ENCODE assay signal across 10 mouse cellular contexts in genomic region chr17:57148994-57149803, GRCm38 (mm10). TPM values are rescaled to one million over a fixed set of nuclear protein-coding genes. Genes with fewer than 3 reads are reported as not detected.
DNase-seq lines count a peak whose midpoint lies in the region; ATAC-seq and TF ChIP-seq lines count a peak whose summit lies in the region.
"Had no signal": no experiment of that assay in that cellular context is flagged by ENCODE, and none has a peak within 500 bp of the region (broad histone marks: within the 10 kb centered on the region; RNA-seq: fewer than 3 reads in every experiment).

Gene Cd70 (minus strand): TSS chr17:57149777.

- dilution Hi-C loops in CH12.LX (cut with MboI; ENCODE audit: extremely low pct_ligation_motif_present, extremely low pct_unique_long_range_greater_than_20kb, low sequenced_read_pairs), result no loop called here

- peak within 1 kb of the TSS; percentile 36 for H3K4me3 ChIP-seq in heart, embryonic 15.5 days
- peak within 1 kb of the TSS; percentile 85 to 90 (median 85) for H3K4me3 ChIP-seq in CH12.LX (replicated peaks in 1 of 3; ENCODE audit: low read depth in 2 of 3, low read length in 2 of 3, poor library complexity in 1 of 3)
- peak within 1 kb of the TSS; percentile 25 for H3K4me3 ChIP-seq in intestine, embryonic 16.5 days (ENCODE audit: low read length)

- H3K4me2 ChIP-seq in heart, embryonic 15.5 days, result peak within 1 kb of the TSS; percentile 57
- H3K4me2 ChIP-seq in CH12.LX (ENCODE audit: insufficient read depth, low read depth, poor library complexity, severe bottlenecking), result peak within 1 kb of the TSS; percentile 96; the same call in 1 of the 2 replicates
- peak within 1 kb of the TSS; percentile 41 for H3K4me2 ChIP-seq in intestine, embryonic 16.5 days (ENCODE audit: low read depth, low read length)

- peaks cover 50% of the 10 kb centered on the region for H3K79me2 ChIP-seq in CH12.LX (replicated peaks; ENCODE audit: control insufficient read depth, extremely low read depth, insufficient read depth, poor library complexity, severe bottlenecking)

- 2% methylated on average over 39 of the region's 39 CpGs for WGBS in heart, embryonic 15.5 days
- WGBS in intestine, embryonic 16.5 days, result 7% methylated on average over 39 of the region's 39 CpGs

- H3K9ac ChIP-seq in heart, embryonic 15.5 days, result peak within 1 kb of the TSS; percentile 14; the same call in 1 of the 2 replicates
- H3K9ac ChIP-seq in CH12.LX (ENCODE audit: insufficient read depth, low read depth), result peak within 1 kb of the TSS; percentile 99
- H3K9ac ChIP-seq in intestine, embryonic 16.5 days (ENCODE audit: low read depth, low read length), result 0 out of 2 replicates have a peak within 1 kb of the TSS, but pooled peaks have one; percentile 18

- DNase-seq in heart, adult 8-10 months (ENCODE audit: low spot score), result no peak
- DNase-seq in CH12.LX (ENCODE audit: extremely low read depth), result peak; percentile 88
- peak; percentile 35 for DNase-seq in embryo, embryonic 9.5 days (ENCODE audit: extremely low spot score)
- DNase-seq in retina, postnatal 1 day, result peak; percentile 27
- DNase-seq in B cell, adult 2 months, result no peak
- no peak for DNase-seq in right cerebral cortex, postnatal 25 days

- TF ChIP-seq EP300 in CH12.LX (IDR thresholded peaks at IDR 0.05; ENCODE audit: low read length), result peak; percentile 73

- peaks cover 55% of the 10 kb centered on the region for H3K27me3 ChIP-seq in heart, embryonic 15.5 days
- no peaks in the 10 kb centered on the region for H3K27me3 ChIP-seq in CH12.LX (replicated peaks)
- peaks cover 31% of the 10 kb centered on the region for H3K27me3 ChIP-seq in intestine, embryonic 16.5 days (replicated peaks; ENCODE audit: control insufficient read depth, insufficient read depth, low read length)

- ATAC-seq in heart, embryonic 15.5 days (replicated peaks; ENCODE audit: insufficient number of reproducible peaks, insufficient read depth, low FRiP score, low read depth), result no peak
- ATAC-seq in intestine, embryonic 16.5 days, result no peak

- no peaks in the 10 kb centered on the region for H3K9me3 ChIP-seq in heart, embryonic 15.5 days (replicated peaks)
- H3K9me3 ChIP-seq in CH12.LX (replicated peaks; ENCODE audit: low read length), result peaks cover 19% of the 10 kb centered on the region
- H3K9me3 ChIP-seq in intestine, embryonic 16.5 days (ENCODE audit: control insufficient read depth, low read length), result no peaks in the 10 kb centered on the region

- H3K36me3 ChIP-seq in heart, embryonic 15.5 days, result no peaks in the 10 kb centered on the region
- peaks cover 32 to 45% of the 10 kb centered on the region in 2 experiments for H3K36me3 ChIP-seq in CH12.LX (replicated peaks in 1 of 2; ENCODE audit: control insufficient read depth in 1 of 2, insufficient read depth in 1 of 2, low read length in 1 of 2)
- H3K36me3 ChIP-seq in intestine, embryonic 16.5 days (ENCODE audit: control insufficient read depth, insufficient read depth, low read length), result no peaks in the 10 kb centered on the region
- H3K36me3 ChIP-seq: G1E had no signal

- TF ChIP-seq CTCF in CH12.LX (conservative IDR thresholded peaks at IDR 0.05 in 1 of 2, IDR thresholded peaks at IDR 0.05 in 1 of 2; ENCODE audit: low read depth in 2 of 2, low read length in 2 of 2), result no peak

- H3K4me1 ChIP-seq in heart, embryonic 15.5 days (replicated peaks), result peaks cover 7% of the 10 kb centered on the region
- peaks cover 25 to 34% of the 10 kb centered on the region in 2 experiments for H3K4me1 ChIP-seq in CH12.LX (ENCODE audit: control insufficient read depth in 1 of 2, insufficient read depth in 2 of 2)
- H3K4me1 ChIP-seq in intestine, embryonic 16.5 days (ENCODE audit: control insufficient read depth, insufficient read depth, low read length), result no peaks in the 10 kb centered on the region

- in situ Hi-C loops in CH12.LX (cut with MboI; ENCODE audit: low pct_ligation_motif_present, low pct_unique_long_range_greater_than_20kb, low sequenced_read_pairs), result no loop called here

- H3K27ac ChIP-seq in heart, embryonic 15.5 days, result no peak within 1 kb of the TSS
- H3K27ac ChIP-seq in CH12.LX (ENCODE audit: insufficient read depth, low read depth), result peak within 1 kb of the TSS; percentile 95
- H3K27ac ChIP-seq in intestine, embryonic 16.5 days (ENCODE audit: low read length), result no peak within 1 kb of the TSS

- peak; percentile 96 for TF ChIP-seq POLR2A in CH12.LX (IDR thresholded peaks at IDR 0.05; ENCODE audit: low read depth, low read length)

- TF ChIP-seq RAD21 in CH12.LX (IDR thresholded peaks at IDR 0.05; ENCODE audit: low read depth, low read length), result no peak; the same call in 1 of the 2 replicates

TF ChIP-seq in CH12.LX, 34 proteins besides CTCF, POLR2A, EP300 and RAD21:
- no peak for TF ChIP-seq USF1 (IDR thresholded peaks at IDR 0.05; ENCODE audit: low read depth, low read length)
- TF ChIP-seq SIN3A (IDR thresholded peaks at IDR 0.05; ENCODE audit: low read length), result peak; percentile 86
- no peak for TF ChIP-seq PAX5 (IDR thresholded peaks at IDR 0.05; ENCODE audit: low read length)
- no peak for TF ChIP-seq JUN (IDR thresholded peaks at IDR 0.05; ENCODE audit: insufficient read depth, low read depth, low read length)
- TF ChIP-seq USF2 (conservative IDR thresholded peaks at IDR 0.05; ENCODE audit: low read depth, low read length), result no peak
- TF ChIP-seq ELF1 (IDR thresholded peaks at IDR 0.05; ENCODE audit: low read depth, low read length), result peak; percentile 56; the same call in 1 of the 2 replicates
- 0 out of 2 replicates have a peak, but pooled peaks have one; percentile 63 for TF ChIP-seq KAT2A (IDR thresholded peaks at IDR 0.05; ENCODE audit: insufficient replicate concordance, low read length)
- peak; percentile 89; the same call in 1 of the 2 replicates for TF ChIP-seq POLR2AphosphoS2 (IDR thresholded peaks at IDR 0.05; ENCODE audit: low read depth, low read length)
- peak; percentile 98 for TF ChIP-seq ZMIZ1 (IDR thresholded peaks at IDR 0.05; ENCODE audit: low read depth, low read length)
- TF ChIP-seq NRF1 (IDR thresholded peaks at IDR 0.05; ENCODE audit: low read depth, low read length), result peak; percentile 35; the same call in 1 of the 2 replicates
- TF ChIP-seq HCFC1 (IDR thresholded peaks at IDR 0.05; ENCODE audit: low read depth, low read length), result peak; percentile 30; the same call in 1 of the 2 replicates
- no peak for TF ChIP-seq ZC3H11A (IDR thresholded peaks at IDR 0.05; ENCODE audit: low read depth, low read length)
- TF ChIP-seq GABPA (IDR thresholded peaks at IDR 0.05; ENCODE audit: insufficient replicate concordance, low read depth, low read length), result no peak
- no peak for TF ChIP-seq RCOR1 (conservative IDR thresholded peaks at IDR 0.05; ENCODE audit: low read depth, low read length)
- 0 out of 2 replicates have a peak, but pooled peaks have one; percentile 5 for TF ChIP-seq MAFK (IDR thresholded peaks at IDR 0.05; ENCODE audit: insufficient replicate concordance, low read length)
- TF ChIP-seq ZKSCAN1 (IDR thresholded peaks at IDR 0.05; ENCODE audit: borderline replicate concordance, low read depth, low read length), result no peak
- peak; percentile 85 for TF ChIP-seq MEF2A (IDR thresholded peaks at IDR 0.05; ENCODE audit: borderline replicate concordance, low read depth, low read length)
- peak; percentile 30; the same call in 1 of the 2 replicates for TF ChIP-seq SMC3 (IDR thresholded peaks at IDR 0.05; ENCODE audit: low read depth, low read length)
- peak; percentile 98; the same call in 1 of the 2 replicates for TF ChIP-seq UBTF (IDR thresholded peaks at IDR 0.05; ENCODE audit: low read depth, low read length)
- TF ChIP-seq TCF12 (IDR thresholded peaks at IDR 0.05; ENCODE audit: low read depth, low read length), result peak; percentile 95
- TF ChIP-seq ZNF384 (IDR thresholded peaks at IDR 0.05; ENCODE audit: low read depth, low read length), result no peak
- TF ChIP-seq MAX (IDR thresholded peaks at IDR 0.05; ENCODE audit: low read length), result 0 out of 2 replicates have a peak, but pooled peaks have one; percentile 55
- TF ChIP-seq IRF4 (IDR thresholded peaks at IDR 0.05; ENCODE audit: low read depth, low read length), result peak; percentile 78
- TF ChIP-seq MAZ (IDR thresholded peaks at IDR 0.05; ENCODE audit: low read depth, low read length), result peak; percentile 84
- TF ChIP-seq E2F4 (IDR thresholded peaks at IDR 0.05; ENCODE audit: insufficient replicate concordance, low read depth, low read length), result no peak
- TF ChIP-seq MYC (IDR thresholded peaks at IDR 0.05; ENCODE audit: low read depth, low read length), result 0 out of 2 replicates have a peak, but pooled peaks have one; percentile 49
- TF ChIP-seq BHLHE40 (IDR thresholded peaks at IDR 0.05; ENCODE audit: low read depth, low read length), result peak; percentile 73
- 0 out of 2 replicates have a peak, but pooled peaks have one; percentile 40 for TF ChIP-seq CHD2 (IDR thresholded peaks at IDR 0.05; ENCODE audit: low read length)
- TF ChIP-seq NELFE (IDR thresholded peaks at IDR 0.05; ENCODE audit: low read depth, low read length), result peak; percentile 92
- TF ChIP-seq ETS1 (conservative IDR thresholded peaks at IDR 0.05; ENCODE audit: low read depth, low read length), result peak; percentile 76; the same call in 1 of the 2 replicates
- TF ChIP-seq MXI1 (IDR thresholded peaks at IDR 0.05; ENCODE audit: low read depth, low read length), result peak; percentile 18; the same call in 1 of the 2 replicates
- peak; percentile 97 for TF ChIP-seq TBP (conservative IDR thresholded peaks at IDR 0.05; ENCODE audit: low read depth, low read length)
- no peak for TF ChIP-seq JUND (conservative IDR thresholded peaks at IDR 0.05; ENCODE audit: low read depth, low read length)
- TF ChIP-seq CHD1 (IDR thresholded peaks at IDR 0.05; ENCODE audit: low read depth, low read length), result peak; percentile 96

RNA-seq across cellular contexts. Expression of gene Cd70, which starts in this region (rescaled TPM):
- polyA plus RNA-seq in heart, embryonic 15.5 days (2015; fragmentation: Nextera tagmentation; extraction: Ambion mirVana), result not detected in 2 replicates
- not detected for total RNA-seq in heart, adult 8-10 months (2022)
- total RNA-seq in CH12.LX (2012; rRNA removed) (483 and 965 TPM in 2 replicates), CH12.LX (2014; rRNA removed) (261 and 321 TPM in 2 replicates)
- 121 and 137 TPM in 2 replicates for polyA plus RNA-seq in CH12.LX (2012; ENCODE audit: insufficient read length, low read depth)
- not detected in 2 replicates for polyA plus RNA-seq in intestine, embryonic 16.5 days (2015; fragmentation: Nextera tagmentation; extraction: Ambion mirVana)
- total RNA-seq: G1E; heart, postnatal 14 days had no signal
- polyA plus RNA-seq: G1E had no signal

Comparison
In these comparisons a context has a peak if more than half of its experiments do, and no peak if none do; other contexts are left out.
1. RNA of gene Cd70 (total RNA-seq): 261 to 965 TPM in CH12.LX; not detected in heart, adult 8-10 months; every median in the first group is over 100 times any median in the second.
2. RNA of gene Cd70 (polyA plus RNA-seq): 121 to 137 TPM in CH12.LX; not detected in heart, embryonic 15.5 days and not detected in intestine, embryonic 16.5 days; every median in the first group is over 100 times any median in the second.
3. H3K4me2 ChIP-seq: peak in every context shown above with its lines; median percentile 96 in CH12.LX; 57 in heart, embryonic 15.5 days; 41 in intestine, embryonic 16.5 days.
4. H3K4me3 ChIP-seq: peak in every context shown above with its lines; median percentile 85 in CH12.LX; 36 in heart, embryonic 15.5 days; 25 in intestine, embryonic 16.5 days.
5. H3K9ac ChIP-seq: peak in every context shown above with its lines; median percentile 99 in CH12.LX; 18 in intestine, embryonic 16.5 days; 14 in heart, embryonic 15.5 days.
6. DNase-seq: peak in CH12.LX (single experiment), embryo, embryonic 9.5 days (single experiment) and retina, postnatal 1 day (single experiment); none in heart, adult 8-10 months (single experiment), B cell, adult 2 months (0 of 2) and right cerebral cortex, postnatal 25 days (single experiment).